Mouse (Mus musculus) midbrain, embryonic 14.5 days (tissue): Measurements from ENCODE around the gene Iqgap1. TPM values are rescaled to one million over a fixed set of nuclear protein-coding genes. Genes with fewer than 3 reads are reported as not detected.
A peak's percentile ranks its signal among the peaks of the same experiment; 100 is the strongest.

Source experiments
- ATAC-seq: fragments of 200-750 bp; cut with Nextera tagmentation; 2 replicates; pipeline ENCODE4 v1.8.0; 2017; ENCODE audit warnings: moderate number of reproducible peaks, moderate library complexity; ENCODE audit not compliant: low FRiP score, low TSS enrichment
- DNase-seq: peaks from one replicate; pipeline ENCODE4 v3.0.0-alpha.2; 2015
- H3K27ac ChIP-seq: fragments of 300-500 bp; sonication (generic); replicated peaks from 2 replicates; pipeline ENCODE4 v1.5.1; 2014; ENCODE audit warnings: mild to moderate bottlenecking, low read depth, low read length, moderate library complexity
- H3K27me3 ChIP-seq: fragments of 300-500 bp; sonication (generic); 2 replicates; pipeline ENCODE4 v1.6.1; 2014; ENCODE audit warnings: low read length, control low read depth, mixed read lengths; ENCODE audit not compliant: control insufficient read depth, insufficient read depth
- H3K36me3 ChIP-seq: fragments of 300-500 bp; sonication (generic); 2 replicates; pipeline ENCODE4 v1.6.1; 2014; ENCODE audit warnings: low read length, control low read depth; ENCODE audit not compliant: control insufficient read depth, insufficient read depth
- H3K4me1 ChIP-seq: fragments of 300-500 bp; sonication (generic); 2 replicates; pipeline ENCODE4 v1.6.1; 2014; ENCODE audit warnings: mild to moderate bottlenecking, antibody characterized with exemption, low read length, control low read depth; ENCODE audit not compliant: control insufficient read depth, insufficient read depth
- H3K4me2 ChIP-seq: fragments of 300-500 bp; sonication (generic); 2 replicates; pipeline ENCODE4 v1.6.1; 2014; ENCODE audit warnings: mild to moderate bottlenecking, low read length, moderate library complexity
- H3K4me3 ChIP-seq: fragments of 300-500 bp; sonication (generic); replicated peaks from 2 replicates; pipeline ENCODE4 v1.5.1; 2014; ENCODE audit warnings: low read depth, low read length
- H3K9ac ChIP-seq: fragments of 300-500 bp; sonication (generic); replicated peaks from 2 replicates; pipeline ENCODE4 v1.6.1; 2014; ENCODE audit warnings: mild to moderate bottlenecking, low read length, moderate library complexity
- H3K9me3 ChIP-seq: fragments of 300-500 bp; sonication (generic); 2 replicates; pipeline ENCODE4 v1.6.1; 2016; ENCODE audit warnings: low read length, control low read depth, mixed read lengths; ENCODE audit not compliant: control insufficient read depth
- WGBS: fragments of 180-500 bp; shearing (Covaris S2); extraction: QIAGEN DNeasy Blood & Tissue Kit; methylation state at CpG from one replicate; pipeline ENCODE4 v1.1.7; 2014; 5-methylcytosine and 5-hydroxymethylcytosine counted together
- polyA plus RNA-seq: library from polyadenylated mRNA; unstranded; fragments of >200 nt; fragmentation: Nextera tagmentation; extraction: Ambion mirVana; gene quantifications from 2 replicates; pipeline ENCODE4 v1.2.1, GENCODE M21; 2014

Gene Iqgap1
- polyA plus RNA-seq, 1 experiment from 2014 or later: 22.3 TPM

DNA sequence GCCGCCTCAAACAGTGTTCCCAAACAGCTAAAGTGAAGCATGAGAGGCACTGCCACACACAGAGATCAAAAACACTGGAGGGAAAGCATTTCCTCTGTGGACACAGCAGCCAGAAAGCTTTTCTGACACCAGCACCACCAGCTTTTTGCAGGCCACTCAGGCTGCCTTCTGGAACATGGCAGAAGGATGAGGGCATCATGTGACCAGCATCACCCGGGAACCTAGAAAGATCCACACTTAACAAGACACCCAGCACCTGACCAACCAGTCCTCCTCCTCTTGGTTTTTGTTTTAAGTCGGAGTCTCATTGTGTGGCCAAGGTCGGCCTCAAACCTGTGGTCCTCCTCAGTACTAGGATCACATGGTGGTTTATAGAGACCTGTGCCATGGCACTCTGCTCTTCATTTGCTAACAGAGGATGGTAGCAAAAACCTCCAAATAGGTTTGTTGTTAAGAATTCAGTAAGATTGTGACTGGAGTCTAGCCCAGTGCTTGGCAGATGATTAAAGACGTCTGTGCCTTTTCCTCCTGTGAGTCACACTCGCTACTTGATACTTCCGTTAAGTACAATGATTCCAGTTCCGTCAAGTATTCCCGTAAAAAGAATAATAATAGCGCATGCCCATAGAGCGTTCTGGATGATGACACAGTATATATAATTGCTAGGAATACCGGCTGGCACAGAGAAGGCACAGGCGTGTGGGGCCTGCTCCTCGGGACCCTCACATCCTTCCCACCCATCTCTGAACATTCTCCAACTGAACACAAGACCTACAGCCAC, 51.8 kb downstream of the Iqgap1 start:
- ATAC-seq: no peak
- no peak overlapping the region for H3K4me2 ChIP-seq
- no peaks in the 10 kb centered on the region for H3K4me1 ChIP-seq
- no peaks in the 10 kb centered on the region for H3K36me3 ChIP-seq
- DNase-seq: no peak
- no peaks in the 10 kb centered on the region for H3K27me3 ChIP-seq
- WGBS: 85% methylated on average over 14 of the region's 14 CpGs
- no peak overlapping the region for H3K27ac ChIP-seq
- no peak overlapping the region for H3K9ac ChIP-seq
- no peak overlapping the region for H3K4me3 ChIP-seq
- H3K9me3 ChIP-seq: no peaks in the 10 kb centered on the region

DNA sequence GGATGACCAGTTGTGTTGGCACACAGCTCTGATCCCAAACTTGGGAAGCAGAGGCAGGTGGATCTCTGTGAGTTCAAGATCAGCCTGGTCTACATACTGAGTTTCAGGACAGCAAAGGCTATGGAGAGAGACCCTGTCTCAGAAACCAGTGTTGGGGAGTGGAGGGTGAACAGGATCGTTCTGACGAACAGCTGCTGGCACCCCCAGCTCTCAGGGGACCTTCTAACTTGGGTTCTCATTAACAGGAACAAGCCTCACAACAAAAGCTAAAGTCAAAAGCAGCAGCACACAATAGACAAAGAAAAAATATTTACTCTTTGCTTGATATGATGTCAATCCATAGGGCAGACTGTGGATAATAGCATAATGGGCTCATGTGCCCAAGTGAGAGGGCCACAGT, 55.3 kb downstream of the Iqgap1 start:
- Histone ChIP-seq H3K27ac (no peak overlapping the region), H3K9me3 (no peaks in the 10 kb centered on the region), H3K36me3 (0 out of 2 replicates have a peak, but pooled peaks cover 2% of the 10 kb centered on the region), H3K27me3 (no peaks in the 10 kb centered on the region), H3K9ac (no peak overlapping the region), H3K4me2 (no peak overlapping the region), H3K4me3 (no peak overlapping the region), H3K4me1 (no peaks in the 10 kb centered on the region)
- ATAC-seq: no peak
- WGBS: 62% methylated on average over 2 of the region's 2 CpGs
- no peak for DNase-seq

DNA sequence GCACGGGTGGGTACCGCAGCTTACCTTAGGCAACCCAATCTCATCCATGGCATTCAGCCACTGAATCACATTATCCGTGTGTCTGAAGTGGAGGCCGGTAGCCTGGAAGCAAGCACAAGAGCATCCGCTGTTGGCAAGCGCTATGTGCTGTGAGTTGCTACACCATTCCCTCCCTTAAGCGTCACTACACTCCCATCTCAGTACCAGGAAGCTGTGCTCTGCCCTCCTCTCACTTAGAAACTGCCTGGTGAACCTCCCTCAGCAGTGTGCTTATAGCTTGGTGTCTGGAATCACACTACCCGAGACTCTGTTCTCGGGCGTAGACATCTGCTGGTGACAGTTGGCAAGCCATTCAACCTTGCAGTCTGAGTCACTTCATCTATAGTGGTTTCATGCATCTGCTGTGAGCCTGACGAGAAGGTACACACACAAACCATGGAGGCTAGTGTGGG, 58.9 kb downstream of the Iqgap1 start:
- H3K27ac ChIP-seq: no peak overlapping the region
- no peaks in the 10 kb centered on the region for H3K27me3 ChIP-seq
- no peak overlapping the region for H3K4me3 ChIP-seq
- H3K4me1 ChIP-seq: peaks cover 8% of the 10 kb centered on the region
- DNase-seq (no peak), ATAC-seq (no peak)
- no peak overlapping the region for H3K9ac ChIP-seq
- 88% methylated on average over 11 of the region's 11 CpGs for WGBS
- no peaks in the 10 kb centered on the region for H3K9me3 ChIP-seq
- H3K36me3 ChIP-seq: 0 out of 2 replicates have a peak, but pooled peaks cover 2% of the 10 kb centered on the region
- H3K4me2 ChIP-seq: no peak overlapping the region

DNA sequence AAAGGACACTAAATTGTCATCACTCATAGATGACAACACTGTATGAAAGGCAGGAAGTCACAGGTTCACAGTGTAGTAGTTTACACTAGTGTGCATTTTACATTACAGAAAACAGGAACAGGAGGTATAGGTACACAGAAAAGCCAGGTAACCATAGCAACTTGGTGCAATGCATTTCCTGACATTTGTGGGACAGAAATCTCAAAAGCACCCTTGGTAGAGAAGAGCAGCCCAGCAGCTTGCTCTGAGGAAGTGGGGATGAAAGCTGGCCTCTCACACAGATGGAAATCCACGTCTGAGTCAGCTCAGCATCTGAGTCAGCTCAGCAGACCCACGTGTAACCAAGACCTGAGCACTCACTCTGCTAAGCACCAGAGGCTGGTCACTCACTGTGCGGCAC, 59.7 kb downstream of the Iqgap1 start:
- Histone ChIP-seq H3K4me2 (no peak overlapping the region), H3K27ac (no peak overlapping the region), H3K27me3 (no peaks in the 10 kb centered on the region), H3K4me3 (no peak overlapping the region), H3K4me1 (peaks cover 8% of the 10 kb centered on the region), H3K9ac (no peak overlapping the region), H3K9me3 (no peaks in the 10 kb centered on the region), H3K36me3 (0 out of 2 replicates have a peak, but pooled peaks cover 2% of the 10 kb centered on the region)
- 68% methylated on average over 3 of the region's 3 CpGs for WGBS
- DNase-seq: no peak
- no peak for ATAC-seq

DNA sequence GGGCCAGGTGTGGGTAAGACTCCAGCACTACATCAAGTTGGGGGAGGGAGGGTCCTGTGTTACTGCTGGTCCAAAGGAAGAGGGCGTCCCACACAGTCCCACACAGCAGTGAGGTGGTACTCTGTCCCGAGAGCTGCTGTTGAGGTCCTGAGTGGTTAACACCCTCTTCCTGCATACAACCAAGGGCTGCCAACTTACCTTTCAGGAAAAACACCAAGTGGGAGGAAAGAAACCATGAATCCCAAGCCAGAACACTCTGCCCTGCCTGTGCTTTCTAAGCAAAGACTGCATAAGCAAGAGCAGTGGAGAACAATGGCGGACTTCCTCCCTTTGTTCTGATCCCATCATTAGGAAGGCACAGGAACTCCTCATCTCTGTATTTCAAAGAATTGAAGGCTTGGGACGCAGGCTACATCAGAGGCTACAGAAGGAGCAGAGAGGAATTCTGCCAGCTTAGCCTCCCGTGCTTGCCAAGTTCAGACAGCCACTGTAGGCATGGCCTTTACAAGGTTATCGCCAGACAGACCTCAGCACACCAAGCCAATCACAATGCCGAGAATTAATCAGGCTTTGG, 61.8 kb downstream of the Iqgap1 start:
- DNase-seq (peak; percentile 52), ATAC-seq (no peak)
- 45% methylated on average over 7 of the region's 7 CpGs for WGBS

DNA sequence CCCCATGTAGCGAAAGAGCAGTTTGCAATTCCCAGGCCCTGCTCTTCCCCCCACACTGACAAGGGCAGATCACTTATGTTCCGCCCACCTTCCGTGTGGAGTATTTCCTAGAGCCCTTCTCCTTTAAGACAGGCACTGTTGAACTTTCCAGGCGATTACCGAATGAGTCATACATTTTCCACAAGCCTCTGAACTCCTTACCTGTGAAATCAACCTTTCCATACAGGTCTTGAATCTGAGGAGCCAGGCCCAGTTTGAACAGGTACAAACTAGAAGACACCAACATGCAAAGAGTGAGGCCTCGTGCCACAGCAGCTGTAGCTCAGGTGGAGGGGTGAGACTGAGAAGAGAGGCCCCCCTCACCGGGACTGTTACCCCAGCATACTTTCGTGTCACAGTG, 63.5 kb downstream of the Iqgap1 start:
- Histone ChIP-seq H3K4me3 (no peak overlapping the region), H3K36me3 (peaks cover 23% of the 10 kb centered on the region), H3K4me2 (no peak overlapping the region), H3K27me3 (no peaks in the 10 kb centered on the region), H3K9ac (no peak overlapping the region), H3K9me3 (no peaks in the 10 kb centered on the region), H3K27ac (no peak overlapping the region), H3K4me1 (peaks cover 8% of the 10 kb centered on the region)
- ATAC-seq (no peak), DNase-seq (no peak)
- WGBS: 93% methylated on average over 8 of the region's 8 CpGs

More for the DNA sequence above, 61.8 kb downstream of the Iqgap1 start:
- H3K9ac ChIP-seq: no peak overlapping the region
- H3K9me3 ChIP-seq: no peaks in the 10 kb centered on the region
- H3K4me3 ChIP-seq: no peak overlapping the region
- H3K27me3 ChIP-seq: no peaks in the 10 kb centered on the region
- peak overlapping the region; percentile 67 for H3K27ac ChIP-seq
- H3K4me1 ChIP-seq: peaks cover 8% of the 10 kb centered on the region
- H3K4me2 ChIP-seq: 0 out of 2 replicates have a peak overlapping the region, but pooled peaks have one; percentile 3
- peaks cover 9% of the 10 kb centered on the region for H3K36me3 ChIP-seq

DNA sequence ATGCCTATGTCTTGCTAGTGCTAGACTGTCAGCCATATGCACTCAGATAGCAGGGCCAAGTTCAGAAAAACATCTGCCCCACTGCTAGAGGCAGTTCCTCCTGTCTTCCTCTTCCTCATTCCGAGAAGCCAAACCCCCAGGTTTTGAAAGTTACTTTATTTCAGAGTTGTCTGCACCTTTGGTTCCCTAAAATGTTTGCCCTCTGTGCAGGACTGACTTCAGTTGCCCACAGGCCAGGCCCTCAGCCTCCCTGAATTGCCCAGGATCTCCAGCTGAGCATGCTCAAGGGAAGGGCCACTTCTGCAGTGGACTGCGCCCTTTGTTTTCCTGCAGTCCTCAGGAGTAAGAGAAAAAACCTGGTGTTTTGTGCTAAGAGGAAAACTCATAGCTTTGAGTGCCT, 71.7 kb downstream of the Iqgap1 start:
- DNase-seq (no peak), ATAC-seq (no peak)
- Histone ChIP-seq H3K4me2 (no peak overlapping the region), H3K4me3 (no peak overlapping the region), H3K9ac (no peak overlapping the region), H3K4me1 (no peaks in the 10 kb centered on the region), H3K27me3 (no peaks in the 10 kb centered on the region), H3K9me3 (no peaks in the 10 kb centered on the region), H3K36me3 (peaks cover 76% of the 10 kb centered on the region), H3K27ac (no peak overlapping the region)
- WGBS: 88% methylated on average over 2 of the region's 2 CpGs

DNA sequence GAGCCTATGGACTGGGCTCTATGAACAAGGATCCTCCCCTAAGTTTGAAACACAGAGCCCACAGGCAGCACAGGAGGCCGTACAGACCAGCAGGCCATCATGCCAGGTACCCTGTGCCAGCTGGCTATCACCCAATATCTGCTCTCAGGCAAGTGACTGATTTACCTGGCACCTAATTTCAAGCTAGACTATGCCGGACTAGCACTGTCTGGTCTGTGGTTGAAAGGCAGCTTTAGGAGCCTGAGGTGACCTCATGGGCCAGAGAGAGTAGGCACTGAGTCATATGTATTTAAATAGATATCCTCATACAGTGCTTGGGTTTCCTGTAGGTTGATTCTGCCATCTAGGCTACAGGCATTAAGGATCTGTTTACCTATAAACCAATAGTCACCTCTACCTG, 72.2 kb downstream of the Iqgap1 start:
- H3K36me3 ChIP-seq: peaks cover 73% of the 10 kb centered on the region
- no peaks in the 10 kb centered on the region for H3K4me1 ChIP-seq
- H3K27ac ChIP-seq: no peak overlapping the region
- no peak overlapping the region for H3K4me2 ChIP-seq
- 91% methylated on average over 2 of the region's 2 CpGs for WGBS
- H3K27me3 ChIP-seq: no peaks in the 10 kb centered on the region
- DNase-seq (no peak), ATAC-seq (no peak)
- H3K4me3 ChIP-seq: no peak overlapping the region
- no peaks in the 10 kb centered on the region for H3K9me3 ChIP-seq
- no peak overlapping the region for H3K9ac ChIP-seq

DNA sequence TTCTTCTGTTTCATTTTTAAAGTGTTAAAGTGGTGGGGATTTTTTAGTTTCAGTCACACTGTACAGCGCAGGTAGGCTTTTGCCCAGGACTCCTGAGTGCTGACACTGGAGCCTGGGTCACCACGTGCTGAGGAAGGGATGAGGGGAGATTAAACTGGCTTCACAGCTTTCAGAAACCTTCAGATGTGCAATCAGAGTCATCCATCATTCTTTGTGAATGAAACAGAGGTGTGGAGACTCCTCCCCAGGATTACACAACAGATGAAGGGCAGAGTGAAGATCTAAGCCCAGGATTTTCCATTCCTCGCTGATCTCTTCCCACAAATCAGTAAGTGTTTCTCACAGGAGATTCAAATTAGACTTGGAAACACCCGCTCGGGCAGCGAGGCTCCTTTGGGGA, 76.2 kb downstream of the Iqgap1 start:
- WGBS: 36% methylated on average over 6 of the region's 6 CpGs
- Histone ChIP-seq H3K27ac (no peak overlapping the region), H3K9me3 (no peaks in the 10 kb centered on the region), H3K4me2 (no peak overlapping the region), H3K4me1 (peaks cover 19% of the 10 kb centered on the region), H3K9ac (no peak overlapping the region), H3K4me3 (no peak overlapping the region), H3K36me3 (peaks cover 66% of the 10 kb centered on the region), H3K27me3 (no peaks in the 10 kb centered on the region)
- DNase-seq (no peak), ATAC-seq (no peak)
